Mouse (Mus musculus) left cerebral cortex, postnatal 14 days (tissue): ENCODE measurements at regions not wholly inside any gene's neighbourhood (a gene's known extent, or its start where the extent isn't known, plus 50 kb on each side); places are given as distances from the start of the nearest gene placed in this dataset.

Experiments used
- DNase-seq, 2 experiments: peaks; one replicate each; pipeline ENCODE4 v3.0.0; 2021 to 2022; ENCODE audit warnings: low spot score in 2 of 2, mixed read lengths in 1 of 2
- intact Hi-C: fragments of 180-260 bp; cut with DNase I; formaldehyde crosslinking; loops from one replicate; pipeline ENCODE4 v1.15.1; 2025

DNA sequence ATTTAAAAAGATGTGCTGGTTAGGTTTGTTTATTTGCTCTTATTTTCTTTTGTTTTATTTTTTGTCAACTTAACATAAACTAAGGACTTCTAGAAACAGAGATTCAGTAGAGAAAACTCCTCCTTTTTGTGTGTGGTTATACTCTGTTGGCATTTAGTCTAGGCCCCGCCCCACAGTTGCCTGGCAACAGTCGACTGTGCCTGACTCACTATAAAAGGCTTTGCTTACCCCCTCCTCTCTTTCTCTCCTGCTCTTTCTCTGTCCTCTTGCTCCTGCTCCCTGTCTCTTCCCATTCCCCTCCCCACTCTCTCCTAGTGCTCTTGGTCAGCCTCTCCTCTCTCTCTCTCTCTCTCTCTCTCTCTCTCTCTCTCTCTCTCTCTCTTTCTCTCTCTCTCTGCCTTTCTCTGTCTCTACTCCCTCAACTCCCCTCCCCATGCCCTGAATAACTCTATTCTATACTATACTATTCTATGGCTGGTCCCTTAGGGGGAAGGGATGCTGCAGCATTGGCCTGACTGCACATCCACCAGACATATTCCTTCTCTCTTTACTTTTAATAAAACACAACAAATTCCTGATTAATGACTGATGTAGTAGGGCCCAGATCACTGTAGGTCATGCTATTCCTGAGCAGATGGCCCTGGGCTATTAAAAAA lies 76.6 kb upstream of the Fscb start:
- DNase-seq: no peak
- intact Hi-C loops: no loop called here

GRCm38 (mm10) chr12:64541111-64541510 lies 66.6 kb upstream of the Fscb start:
- intact Hi-C loops: no loop called here
- peak in 1 of 2 experiments; percentile 31 for DNase-seq
